Mouse (Mus musculus) embryo, embryonic 11 days (tissue): ENCODE results near the gene Zmym3.
A peak's percentile ranks its signal among the peaks of the same experiment; 100 is the strongest.

Experiments used
- DNase-seq: peaks from one replicate; pipeline ENCODE4 v3.0.0-alpha.2; 2015

Zmym3 gene

DNA sequence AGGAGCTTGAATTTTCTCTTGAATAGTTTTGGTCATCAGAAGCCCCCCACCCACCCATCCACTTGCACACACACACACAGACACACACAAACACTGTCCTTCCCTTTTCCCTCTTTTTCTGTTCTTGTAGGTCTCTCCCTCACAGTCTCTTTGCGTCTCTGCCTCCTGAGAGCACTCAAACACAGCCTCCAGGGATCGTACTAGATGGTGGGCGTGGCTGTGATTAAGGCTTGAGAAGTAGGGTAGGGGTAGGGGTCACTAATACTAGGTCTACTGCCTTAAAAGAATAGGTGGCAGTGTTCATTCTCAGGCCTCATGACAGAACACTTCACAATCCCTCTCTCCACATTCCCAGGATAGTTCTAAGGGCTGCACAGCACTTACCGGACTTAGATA is at the start of gene Zmym3:
Gene Zmym3, minus strand, starts transcription at position 150 of the 396 bp plus-strand sequence.
- peak; percentile 25 for DNase-seq

DNA sequence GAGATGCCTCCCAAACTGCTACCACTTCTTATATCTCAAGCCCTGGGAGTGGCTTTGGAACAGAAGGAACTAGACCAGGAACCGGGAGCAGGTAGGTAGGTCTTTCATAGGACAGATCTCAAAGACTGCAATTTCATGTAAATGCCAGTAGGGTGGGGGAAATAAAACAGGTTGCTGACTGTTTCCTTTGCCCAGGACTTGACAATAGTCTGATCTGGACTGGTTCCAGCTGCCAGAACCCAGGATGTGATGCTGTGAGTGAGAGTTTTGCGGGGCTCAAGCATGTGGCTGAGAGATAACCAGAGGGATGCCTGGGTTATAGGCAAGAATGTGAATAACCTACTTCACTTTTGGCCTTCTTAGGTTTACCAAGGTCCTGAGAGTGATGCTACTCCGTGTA is 30.9 kb upstream of the Zmym3 start:
- no peak for DNase-seq

DNA sequence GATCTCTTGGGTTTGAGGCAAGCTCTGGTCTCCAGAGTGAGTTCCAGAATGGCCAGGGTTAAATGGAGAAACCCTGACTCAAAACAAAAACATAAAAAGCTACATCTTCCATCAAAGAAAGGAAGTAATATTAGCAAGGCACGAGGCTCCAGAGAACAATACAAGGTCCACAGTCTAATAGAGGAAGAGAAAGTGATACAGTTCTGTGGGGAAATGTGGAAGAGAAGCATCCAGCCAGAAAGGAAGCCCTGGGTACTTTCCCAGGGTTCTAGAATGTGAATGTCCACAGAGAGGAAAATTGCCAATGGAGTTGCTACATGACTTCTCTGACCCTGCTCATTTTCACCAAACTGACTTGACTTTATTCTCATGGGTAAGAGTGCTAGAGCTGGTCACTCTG is 30.5 kb upstream of the Zmym3 start:
- DNase-seq, result no peak

- DNase-seq, result no peak
These were observed 28.3 kb upstream of the Zmym3 start, which contains the start of gene Itgb1bp2 for GRCm38 (mm10) chrX:101448886-101449475. Itgb1bp2 (plus strand) TSS chrX:101449088.

GRCm38 (mm10) chrX:101429976-101430375 is 9.3 kb upstream of the Zmym3 start:
- peak; percentile 43 for DNase-seq

DNA sequence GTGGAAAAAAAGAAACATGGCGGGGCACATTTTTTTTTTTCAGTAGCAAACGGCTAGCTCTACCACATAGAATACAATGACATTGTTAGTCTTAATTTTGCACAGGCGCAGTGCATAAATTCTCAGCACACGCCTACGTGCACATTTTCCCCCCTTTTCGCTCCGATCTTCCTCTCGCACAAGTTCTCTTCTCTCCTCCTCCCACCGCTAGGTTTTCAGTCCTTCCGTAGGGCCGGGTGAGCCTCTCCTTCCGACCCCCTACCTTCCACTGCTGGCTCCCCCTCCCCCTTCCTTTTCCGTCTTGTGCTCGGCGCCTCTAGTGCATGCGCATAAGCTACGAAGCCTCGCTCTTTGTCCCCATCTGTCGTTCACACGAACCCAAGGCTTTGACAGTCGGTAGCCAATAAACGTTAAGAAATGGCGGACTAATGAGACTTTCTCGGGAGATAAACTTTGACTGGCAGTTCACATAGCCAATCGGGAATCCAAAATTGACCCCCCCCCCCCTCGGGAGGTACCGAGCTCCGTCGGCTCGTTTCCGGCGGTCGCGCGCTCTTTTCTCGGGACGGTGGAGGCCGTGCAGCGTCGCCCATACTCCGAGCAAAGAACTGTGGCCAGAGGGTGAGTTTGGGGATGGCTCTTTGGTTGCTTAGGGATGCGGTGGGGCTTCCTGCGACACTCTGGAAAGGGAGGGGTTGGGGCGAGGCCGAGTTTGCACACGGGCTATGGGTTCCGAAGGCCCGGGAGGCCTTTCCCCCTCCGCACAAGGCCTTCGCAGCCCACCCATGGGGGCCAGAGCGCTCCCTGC is 8.7 kb upstream of the Zmym3 start, which contains the start of gene Nono:
Gene Nono, plus strand, starts transcription at position 177 of the 808 bp plus-strand sequence.
- DNase-seq, result peak; percentile 94

GRCm38 (mm10) chrX:101428785-101429141 is 8.1 kb upstream of the Zmym3 start:
- peak; percentile 34 for DNase-seq

DNA sequence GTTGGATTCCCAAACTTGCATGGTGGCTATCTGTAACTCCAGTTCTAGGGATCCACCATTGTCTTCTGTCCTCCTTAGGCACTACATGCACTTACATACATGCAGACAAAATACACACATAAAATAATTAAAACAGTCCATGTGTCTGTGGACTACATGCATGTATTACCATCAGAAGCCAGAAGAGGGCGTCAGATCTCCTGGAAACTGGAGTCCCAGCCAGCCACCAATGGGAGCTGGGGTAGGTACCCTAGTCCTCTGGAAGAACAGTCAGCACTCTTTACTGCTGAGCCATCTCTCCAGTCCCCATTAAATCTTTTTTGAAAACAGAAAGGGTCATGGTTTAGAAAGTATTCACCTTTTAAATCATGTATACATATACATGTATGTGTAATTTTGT is 7.1 kb upstream of the Zmym3 start:
- peak; percentile 14 for DNase-seq

DNA sequence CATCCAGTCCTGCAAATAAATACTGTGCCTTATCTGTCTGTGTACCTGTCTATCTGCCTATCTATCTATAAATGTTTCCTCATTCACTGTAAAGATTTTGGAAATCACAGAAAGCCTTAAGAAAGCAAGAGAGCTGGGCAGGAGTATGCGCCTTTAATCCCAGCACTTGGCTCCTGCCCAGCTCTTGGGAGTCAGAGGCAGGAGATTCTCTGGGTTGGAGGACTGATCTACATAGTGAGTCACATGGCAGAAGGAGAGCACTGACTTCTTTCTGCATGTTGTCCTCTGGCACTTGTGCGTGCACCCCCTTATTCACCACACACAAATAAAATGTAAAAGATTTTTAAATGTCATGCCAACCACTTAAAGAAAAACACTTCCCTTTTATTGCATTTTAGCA is 2.8 kb upstream of the Zmym3 start:
- DNase-seq, result no peak

DNA sequence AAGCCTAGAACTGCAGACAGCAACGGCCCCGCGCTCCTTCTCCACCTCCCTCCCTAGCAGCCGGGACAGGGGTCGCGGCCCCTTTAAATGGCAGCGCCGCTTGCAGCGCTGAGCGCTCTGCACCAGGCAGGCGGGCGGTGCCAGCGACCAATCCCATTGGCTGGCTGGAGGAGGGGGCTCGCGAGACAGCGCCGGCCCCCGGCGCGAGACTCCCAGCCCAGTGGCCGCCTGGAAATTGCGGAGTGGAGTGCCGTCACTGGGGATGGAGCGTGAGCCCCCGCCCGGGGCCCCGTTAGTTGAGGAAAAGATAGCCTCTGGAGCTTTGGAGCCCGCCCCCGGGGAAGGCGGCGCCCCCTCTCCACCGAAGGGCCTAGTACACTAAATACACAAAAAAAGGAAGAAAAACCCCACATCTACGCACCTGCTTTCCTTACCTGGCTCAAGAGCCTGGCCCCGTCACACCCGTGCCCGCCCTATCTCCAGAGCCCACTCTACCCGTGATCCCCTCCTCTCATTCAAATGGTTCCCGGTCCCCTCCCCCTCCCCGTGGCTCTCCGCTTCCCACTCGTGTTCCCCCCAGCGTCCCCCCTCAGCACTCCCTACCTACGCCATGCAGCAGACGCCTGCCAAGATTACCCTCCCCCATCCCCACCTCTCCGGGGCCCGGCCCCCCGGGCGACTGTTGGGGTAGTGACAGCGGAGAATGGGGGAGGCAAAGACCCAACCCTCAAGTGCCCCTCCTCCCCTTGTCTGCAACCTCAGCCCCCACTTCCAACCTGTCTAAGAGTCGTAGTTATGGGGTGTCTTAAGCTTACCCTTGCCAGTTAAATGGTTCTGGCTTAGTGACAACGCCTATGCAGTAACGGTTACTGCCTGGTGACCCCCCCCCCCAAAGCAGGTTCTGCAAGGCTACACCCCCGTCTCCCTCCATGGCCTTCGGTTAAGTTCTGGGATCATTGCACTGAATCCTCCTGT is 637 bp downstream of the Zmym3 start:
- peak; percentile 92 for DNase-seq

DNA sequence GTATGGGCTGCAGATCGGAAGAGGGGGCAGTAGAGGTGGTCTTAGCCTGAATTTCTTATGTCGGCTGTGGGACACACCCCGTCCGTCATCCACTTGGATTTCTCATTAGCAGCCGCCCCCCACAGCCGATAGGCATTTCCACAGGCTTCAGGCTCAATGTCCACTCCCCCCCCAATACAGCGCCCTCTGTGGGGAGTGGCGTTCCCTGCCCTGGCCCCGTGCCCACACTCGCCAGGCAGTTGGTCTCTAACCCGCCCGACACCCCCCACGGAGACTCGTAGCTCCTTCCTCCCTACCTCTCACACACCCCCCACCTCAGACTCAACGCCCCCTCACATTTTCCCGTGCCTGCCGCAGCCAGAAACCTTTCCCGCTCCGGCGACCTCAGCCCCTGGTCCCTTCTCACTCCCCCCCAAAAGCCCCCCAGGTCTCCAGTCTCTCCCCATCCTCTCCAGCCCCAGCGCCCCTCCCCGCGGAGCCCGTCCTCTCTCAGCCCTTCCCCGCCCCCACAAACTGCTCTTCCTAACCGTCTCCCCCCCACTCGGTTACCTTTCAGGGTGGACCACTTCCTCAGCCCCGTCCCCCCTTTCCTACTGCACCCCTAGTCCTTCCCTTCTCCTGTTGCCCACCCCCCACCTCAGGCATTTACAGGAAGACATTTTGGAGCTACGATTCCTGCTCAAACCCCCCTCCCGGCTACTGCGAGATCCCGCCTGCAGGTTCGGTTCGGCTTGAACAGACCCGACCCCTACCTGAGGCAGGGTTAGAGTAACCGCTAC is 1.5 kb downstream of the Zmym3 start:
- peak; percentile 39 for DNase-seq

DNA sequence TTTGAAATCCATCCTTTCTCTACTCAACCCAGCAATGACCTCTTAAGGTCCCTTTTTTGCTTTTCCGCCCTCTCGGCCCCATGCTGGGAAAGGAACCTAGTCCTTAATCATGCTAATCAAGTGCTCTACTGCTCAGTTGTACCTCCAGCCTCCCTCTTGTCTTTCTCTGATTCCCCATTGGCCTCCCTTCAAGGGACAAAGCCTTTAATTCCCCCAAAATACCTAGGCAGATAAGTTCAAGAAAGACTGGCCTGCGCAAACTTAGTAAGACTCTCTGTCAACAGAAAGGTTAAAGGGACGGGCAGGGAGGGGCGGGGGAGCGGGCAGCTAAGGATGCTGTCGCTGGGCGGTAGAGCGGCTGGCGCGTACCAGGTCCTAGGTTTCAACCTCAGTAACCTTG is 24.2 kb downstream of the Zmym3 start:
- no peak for DNase-seq

DNA sequence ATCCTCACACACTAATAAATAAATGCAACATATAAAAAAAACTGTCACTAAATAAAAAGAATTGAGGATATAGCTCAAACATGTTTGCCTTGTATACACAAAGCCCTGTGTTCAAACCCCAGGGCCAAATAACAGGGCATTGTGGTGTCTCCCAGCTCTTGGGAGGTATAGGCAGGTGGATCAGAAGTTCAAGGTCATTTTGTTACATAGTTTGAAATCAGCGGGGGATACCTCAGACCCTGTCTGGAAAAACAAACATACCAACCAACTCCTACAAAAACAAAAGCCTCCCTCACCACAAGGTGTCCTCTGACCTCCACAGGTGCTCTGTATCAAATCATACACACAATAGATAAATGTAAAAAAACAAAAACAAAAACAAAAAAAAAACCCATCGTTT is 26.3 kb downstream of the Zmym3 start:
- DNase-seq, result no peak

DNA sequence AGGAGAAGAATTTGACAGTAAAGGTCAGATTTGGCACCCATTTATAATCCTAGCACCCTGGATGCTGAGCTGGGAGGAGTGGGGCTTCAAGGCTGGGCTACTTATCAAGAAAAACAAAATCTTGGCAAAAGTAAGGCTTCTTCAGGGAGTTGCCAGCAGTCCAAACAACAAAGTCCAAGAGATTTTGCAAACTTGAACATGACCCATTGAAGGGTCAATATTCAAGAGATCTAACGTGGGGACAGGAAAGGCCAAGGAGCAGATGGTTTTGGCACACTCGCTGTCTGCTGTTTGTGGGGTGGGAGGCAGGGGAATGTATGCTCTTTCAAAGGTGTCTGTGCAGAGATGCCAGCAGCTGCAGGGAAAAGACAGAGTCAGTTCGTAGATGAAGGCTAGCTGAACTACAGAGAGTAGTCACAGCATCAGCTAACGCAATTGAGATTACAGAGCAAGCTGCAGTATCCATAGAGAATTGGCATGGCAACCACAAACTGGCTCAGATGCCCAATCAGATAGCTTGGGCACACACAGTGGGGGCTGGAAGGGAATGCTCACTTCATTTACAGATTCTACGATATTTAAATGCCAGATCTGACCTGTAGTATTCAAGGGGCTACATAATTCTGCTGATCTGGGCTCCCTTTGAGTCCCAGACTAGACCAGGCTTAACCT is 31.6 kb downstream of the Zmym3 start:
- DNase-seq, result no peak

- DNase-seq, result no peak
These were observed 34.4 kb downstream of the Zmym3 start for GRCm38 (mm10) chrX:101386222-101386621.

DNA sequence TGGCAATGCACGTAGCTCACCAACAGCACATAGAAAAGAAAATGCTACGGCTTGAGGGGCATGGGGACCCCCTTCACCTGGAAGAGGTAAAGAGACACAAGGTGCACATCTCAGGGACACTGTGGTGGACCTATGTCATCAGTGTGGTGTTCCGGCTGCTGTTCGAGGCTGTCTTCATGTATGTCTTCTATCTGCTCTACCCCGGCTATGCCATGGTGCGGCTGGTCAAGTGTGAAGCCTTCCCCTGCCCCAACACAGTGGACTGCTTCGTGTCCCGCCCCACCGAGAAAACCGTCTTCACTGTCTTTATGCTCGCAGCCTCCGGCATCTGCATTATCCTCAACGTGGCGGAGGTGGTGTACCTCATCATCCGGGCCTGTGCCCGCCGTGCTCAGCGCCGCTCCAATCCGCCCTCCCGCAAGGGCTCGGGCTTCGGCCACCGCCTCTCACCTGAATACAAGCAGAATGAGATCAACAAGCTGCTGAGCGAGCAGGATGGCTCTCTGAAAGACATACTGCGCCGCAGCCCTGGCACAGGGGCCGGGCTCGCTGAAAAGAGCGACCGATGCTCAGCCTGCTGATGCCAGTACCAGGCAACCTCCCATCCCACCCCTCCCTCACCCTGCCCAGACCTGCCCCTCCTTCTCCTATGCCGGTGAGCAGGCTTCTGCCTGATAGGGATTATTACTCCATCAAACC is 36.1 kb downstream of the Zmym3 start:
- DNase-seq, result no peak

GRCm38 (mm10) chrX:101383455-101383854 is 37.2 kb downstream of the Zmym3 start:
- no peak for DNase-seq

DNA sequence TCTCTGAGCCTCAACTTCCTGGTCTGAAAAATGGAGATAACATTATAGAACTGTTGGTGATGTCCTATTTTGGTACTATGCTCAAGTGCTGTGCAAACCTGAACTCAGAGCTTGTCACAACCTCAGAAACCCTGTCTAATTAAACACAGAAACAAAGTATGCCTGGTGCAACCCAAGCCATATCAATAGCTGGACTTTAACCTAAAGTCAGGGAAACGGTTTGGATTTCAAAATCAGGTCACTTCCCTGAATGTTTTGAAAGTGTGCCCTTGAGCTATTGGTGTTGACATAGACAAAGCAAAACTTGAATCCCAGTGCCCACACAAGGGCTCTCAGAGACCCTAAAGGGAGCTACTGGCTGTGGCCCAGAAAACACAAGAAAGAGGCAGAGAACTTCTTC is 40.9 kb downstream of the Zmym3 start:
- no peak for DNase-seq

DNA sequence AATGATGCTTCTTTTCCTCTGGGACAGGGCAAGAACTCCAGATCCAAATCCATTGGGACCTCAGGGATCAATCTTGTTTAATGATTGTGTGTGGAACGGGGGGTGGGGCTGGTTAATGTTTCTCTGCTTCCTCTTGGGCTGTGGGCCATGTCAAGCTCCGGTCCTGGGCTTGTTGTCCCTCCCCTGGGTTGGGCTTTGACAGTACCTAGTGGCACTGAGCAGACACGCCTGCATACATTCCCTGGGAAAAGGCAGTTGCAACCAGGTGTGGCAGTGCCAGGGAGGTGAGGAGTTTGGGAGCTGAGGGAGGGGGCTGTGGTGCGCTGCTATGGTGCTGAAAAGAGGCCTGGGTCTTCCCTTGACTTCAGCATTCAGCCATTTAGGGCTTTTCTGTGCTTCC is 43.6 kb downstream of the Zmym3 start:
- no peak for DNase-seq

DNA sequence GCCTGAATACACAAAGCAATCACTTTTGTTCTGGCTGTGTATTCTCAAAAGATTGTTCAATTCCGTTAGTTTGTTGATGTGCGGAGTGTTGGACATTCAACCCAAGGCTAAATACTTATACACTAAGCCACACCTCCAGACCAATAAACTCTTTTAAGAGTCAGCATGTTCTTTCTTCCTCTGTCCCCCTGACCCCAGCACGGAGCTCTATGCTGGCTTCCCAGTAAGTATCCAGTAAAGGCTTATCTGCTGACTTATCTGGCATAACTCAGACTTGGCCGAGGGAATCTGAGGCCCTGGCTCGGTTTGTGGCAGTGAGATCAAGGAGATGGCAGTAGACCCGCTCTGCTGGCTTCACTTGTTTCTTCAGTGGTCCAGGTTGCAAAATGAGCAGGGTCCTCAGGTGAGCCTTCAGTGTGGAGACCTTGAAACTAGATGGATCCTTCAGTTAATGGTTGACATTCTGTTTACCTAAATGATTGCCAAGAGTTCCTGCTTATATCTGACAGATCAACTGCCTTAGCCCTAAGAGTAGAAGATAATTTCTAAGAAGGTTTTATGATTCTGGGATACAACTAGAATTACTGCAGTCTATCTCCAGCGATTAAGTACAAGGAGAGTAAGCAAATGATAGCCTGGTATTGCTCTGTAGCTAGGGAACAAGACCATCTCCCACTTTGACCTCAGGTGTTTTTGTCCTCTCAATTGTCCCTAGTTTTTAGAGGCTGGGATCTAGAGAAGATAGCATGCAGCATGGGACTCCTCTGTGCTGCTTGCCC is 44.3 kb downstream of the Zmym3 start, which contains the start of gene Gjb1:
Gene Gjb1, plus strand, starts transcription at position 189 of the 779 bp plus-strand sequence.
- DNase-seq, result no peak
